Mouse (Mus musculus) c-Kit-positive CD71-positive TER-119-negative erythroid progenitor cells, embryonic 14.5 days (primary cell): ENCODE measurements around the gene Mfap3l.
"Not testable (repeated sequence)": the region's sequence is repeated elsewhere in the genome, so short reads cannot be mapped to it uniquely, and the experiment has no call there.

Experiments used
- DNase-seq: peaks from one replicate; pipeline ENCODE4 v3.0.0-alpha.2; 2013; ENCODE audit warnings: low read depth

Mfap3l gene

DNA sequence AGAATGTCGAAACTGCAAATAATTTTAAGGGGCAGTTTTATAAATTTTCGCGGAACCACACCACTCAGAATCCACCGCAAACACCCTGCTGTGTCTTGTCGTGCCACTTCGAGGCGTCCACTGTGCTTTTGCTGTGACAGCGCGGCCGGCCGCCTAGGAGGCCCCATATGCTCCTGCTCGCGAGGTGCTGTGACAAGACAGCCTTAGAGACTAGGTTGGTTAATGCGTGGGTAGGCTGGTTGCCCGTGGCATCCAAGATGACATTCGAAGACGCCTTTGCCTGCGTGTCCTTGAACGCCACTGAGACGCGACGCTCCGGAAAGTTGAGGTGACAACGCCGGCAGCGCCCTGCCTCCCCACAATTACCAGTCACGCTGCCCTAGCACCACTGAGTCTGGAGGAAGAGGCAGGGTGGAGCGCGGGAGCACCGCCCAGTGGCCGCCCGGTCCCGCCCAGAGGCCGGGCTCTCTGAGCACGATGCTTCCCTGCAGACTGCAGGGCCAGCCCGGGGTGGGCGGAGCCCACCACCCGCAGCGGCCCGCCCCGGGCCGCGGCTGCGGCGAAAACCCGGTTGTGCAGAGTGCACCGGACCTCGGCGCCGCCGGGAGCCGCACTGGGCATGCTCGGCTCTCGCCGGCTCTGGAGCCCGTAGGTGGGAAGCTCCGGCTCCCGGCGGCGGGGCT lies at the start of gene Mfap3l:
Gene Mfap3l (plus strand): TSS at position 578 of the 683 bp plus-strand sequence.
- DNase-seq = peak; percentile 74

DNA sequence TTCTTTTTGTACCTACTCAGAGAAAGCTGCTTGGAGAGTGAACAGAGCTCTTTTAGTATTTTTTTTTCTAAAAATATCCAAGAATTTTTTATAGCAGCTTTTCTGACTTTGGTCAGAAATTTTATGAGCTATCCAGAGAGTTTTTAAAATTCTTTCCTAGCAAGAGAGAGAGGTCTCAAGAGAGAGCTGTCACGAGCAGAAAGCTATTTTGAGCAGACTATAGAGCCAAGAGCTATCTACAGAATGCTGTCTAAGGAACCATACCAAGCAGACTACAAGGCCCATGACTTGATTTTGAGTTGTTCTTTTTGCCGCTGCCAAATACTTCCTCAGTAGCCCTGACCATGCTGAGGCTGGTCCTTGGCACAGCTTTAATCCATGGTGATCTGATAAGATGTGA lies 49.3 kb upstream of the Mfap3l start:
- no peak for DNase-seq

DNA sequence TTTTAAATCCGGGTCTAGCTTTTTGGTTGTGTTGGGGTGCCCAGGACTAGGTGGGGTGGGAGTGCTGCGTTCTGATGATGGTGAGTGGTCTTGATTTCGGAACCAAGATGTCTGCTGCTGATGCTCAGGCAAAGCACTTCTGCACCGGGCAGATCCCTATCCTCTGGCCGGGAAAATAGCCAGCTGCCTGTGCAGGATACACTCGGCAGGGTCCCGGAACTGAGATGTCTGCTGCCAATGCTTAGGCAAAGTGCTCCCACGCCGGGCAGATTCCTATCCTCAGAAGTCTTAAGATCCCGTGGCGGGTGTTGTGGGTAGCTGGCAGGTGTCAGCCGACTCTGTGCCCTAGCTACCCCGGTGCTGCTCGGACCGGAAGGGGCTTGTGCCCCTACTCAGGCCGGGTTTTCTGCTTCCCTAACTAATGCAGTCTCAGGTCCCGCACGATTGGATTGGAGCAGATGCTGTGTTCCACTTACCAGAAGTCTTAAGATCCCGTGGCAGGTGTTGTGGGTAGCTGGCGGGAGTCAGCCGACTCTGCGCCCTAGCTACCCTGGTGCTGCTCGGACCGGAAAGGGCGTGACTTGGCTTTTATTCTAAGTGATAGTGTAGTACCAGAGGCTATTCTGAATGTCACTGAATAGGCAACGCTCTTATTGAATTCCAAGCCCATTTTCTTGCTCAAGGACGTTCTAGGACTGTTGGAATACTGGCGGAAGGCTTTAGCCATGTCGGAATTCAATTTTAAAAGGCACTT lies 41.1 kb upstream of the Mfap3l start:
- DNase-seq = not testable (repeated sequence)

DNA sequence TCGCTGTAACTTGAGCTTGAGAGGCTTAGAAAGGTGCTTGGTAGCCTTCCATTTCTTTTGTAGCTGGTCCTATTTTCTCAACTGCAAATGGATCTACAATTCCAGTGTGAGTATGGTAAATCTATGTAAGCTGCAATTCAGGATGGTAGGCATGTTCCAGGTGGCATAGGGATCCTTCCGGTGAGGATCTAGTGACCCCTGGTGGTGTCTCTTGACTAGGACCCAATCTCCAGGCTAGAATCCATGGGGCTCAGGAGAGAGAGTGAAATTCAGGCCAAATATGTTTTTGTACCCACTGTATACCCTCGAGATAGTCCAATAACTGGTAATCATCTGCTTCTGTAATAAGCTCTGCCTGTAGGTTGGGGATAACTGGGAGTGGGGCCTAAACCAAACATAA lies 37.9 kb upstream of the Mfap3l start:
- DNase-seq = no peak

DNA sequence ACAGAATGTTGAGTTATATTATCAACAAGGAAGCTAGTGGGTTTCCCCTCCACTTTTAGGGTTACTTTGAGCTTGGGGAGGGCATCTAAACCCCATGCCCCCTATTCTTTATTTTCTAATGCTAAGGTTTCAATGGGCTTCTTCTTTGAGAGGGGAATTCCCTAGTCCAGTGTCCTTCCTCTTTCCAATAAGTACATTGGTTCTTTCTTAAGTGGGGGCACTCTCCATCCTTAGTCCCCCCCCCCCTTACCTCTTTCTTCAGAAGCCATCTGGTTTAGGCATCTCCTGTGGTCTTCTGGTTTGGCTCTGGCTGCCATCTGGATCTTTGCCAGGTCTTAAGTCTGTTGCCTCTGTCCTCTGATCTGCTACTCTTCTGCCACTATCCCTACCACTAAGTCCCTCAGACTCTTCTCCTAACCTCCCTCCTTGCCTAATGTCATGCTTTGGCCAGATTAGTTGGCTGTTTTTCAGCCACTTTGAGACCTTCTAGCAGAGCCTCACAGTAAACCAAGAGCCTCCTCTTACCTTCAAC lies 21.0 kb upstream of the Mfap3l start:
- DNase-seq = no peak

DNA sequence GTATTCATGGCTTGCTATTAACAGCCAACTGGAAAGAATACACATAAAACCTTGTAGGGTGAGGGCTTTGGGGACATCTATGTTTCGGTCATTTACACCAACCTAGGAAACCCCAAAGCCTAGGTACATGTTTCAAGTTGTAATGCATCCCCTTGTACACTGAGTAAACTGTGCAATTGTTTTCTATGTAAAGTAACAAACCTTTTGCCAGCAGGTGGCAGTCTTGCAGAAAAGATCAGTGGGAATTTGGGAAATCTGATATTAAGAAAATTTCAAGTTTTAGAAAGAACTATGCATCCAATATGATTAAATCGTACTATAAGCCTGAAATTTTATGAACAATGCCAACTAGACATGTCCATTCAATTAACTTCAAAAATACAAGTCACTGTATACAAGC lies 15.7 kb upstream of the Mfap3l start:
- DNase-seq = no peak

DNA sequence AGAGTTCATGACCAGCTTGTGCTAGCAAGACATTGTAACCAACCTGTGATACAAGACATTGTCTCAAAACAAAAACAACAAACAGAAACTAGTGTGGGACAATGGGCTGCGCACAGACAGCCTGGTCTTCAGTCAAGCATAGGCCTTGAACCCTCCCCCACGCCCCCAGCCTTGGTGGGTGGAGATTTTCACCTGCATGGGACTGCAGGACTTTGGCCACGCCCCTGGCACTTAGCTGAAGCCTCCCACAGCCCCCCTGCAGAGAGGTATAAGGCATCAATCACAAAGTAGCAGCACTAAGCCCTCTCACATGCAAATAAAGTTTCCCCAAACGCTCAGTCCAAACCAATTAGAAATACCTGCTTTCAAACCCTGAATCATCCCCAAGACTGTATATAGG lies 11.1 kb upstream of the Mfap3l start:
- no peak for DNase-seq

DNA sequence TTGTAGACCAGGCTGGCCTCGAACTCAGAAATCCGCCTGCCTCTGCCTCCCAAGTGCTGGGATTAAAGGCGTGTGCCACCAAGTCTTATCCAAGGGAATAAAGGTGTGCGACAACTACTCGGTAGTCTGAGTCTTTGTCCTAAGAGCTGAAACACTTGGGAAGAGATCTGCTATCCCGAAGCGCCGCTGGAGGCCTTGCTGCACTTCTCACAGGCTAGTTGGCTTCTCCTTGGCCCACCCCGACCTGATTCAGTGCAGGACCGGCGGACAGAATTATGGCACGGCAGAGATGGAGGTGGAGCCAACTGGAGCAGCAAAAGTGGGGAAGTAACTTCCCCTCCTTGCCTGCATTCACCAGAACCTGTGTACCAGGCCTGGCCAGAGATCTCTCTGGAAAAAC lies 10.6 kb upstream of the Mfap3l start:
- DNase-seq = no peak

DNA sequence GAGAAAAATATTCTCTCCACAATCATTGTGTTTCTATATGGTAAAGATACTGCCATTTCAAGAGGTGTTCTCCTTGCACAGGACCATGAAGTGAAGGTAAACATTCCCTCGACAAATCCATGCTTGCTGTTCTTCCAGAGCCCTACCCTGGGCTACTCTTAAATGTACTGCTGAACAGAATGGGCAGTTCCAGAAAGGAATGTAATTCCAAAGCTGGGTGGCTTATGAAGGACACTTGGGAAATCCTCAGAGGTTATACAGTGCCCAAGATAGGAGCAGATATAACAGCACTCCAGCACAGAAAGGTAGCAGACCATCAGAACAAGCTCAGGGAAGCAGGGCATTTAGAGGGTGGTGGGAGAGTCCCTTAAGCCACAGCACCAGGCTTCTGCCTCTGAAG lies 9.2 kb upstream of the Mfap3l start:
- no peak for DNase-seq

DNA sequence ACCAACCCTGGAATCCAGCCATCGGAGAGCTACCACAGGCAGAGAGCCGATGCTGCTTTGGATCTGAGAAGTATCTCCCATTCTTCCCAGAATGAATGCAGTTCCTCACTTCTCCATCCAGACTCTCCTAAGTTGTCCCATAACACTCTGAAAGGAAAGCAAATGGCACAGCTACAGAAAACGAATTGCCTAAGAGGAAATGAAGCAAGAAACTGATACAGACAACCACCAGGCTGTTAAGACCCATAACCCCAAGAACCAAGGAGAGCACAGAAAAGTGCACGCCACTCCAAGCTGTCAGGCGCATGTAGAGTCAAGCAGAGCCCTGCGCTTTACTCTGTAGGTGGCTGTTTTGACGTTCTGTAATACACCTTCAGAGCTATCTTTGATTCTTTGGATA lies 7.9 kb upstream of the Mfap3l start:
- DNase-seq = no peak

DNA sequence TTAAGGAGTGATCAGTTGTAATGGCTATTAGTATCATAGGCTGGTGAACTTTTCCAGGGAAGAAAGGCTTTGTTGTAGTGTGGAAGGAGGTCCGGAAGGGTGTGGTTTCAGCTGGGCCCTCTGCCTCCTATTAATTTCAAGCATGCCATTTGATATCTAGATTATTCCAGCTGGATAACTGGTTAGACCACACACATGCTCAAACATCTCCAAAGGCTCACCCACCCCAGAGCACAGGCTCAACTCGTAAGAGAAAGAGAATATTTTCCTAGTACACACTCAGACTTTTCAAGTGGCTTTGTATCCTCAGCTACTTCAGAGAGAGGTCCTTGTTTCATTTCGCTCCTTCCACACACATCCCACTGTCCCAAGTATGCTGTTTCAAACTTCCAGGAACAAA lies 4.7 kb upstream of the Mfap3l start:
- no peak for DNase-seq

DNA sequence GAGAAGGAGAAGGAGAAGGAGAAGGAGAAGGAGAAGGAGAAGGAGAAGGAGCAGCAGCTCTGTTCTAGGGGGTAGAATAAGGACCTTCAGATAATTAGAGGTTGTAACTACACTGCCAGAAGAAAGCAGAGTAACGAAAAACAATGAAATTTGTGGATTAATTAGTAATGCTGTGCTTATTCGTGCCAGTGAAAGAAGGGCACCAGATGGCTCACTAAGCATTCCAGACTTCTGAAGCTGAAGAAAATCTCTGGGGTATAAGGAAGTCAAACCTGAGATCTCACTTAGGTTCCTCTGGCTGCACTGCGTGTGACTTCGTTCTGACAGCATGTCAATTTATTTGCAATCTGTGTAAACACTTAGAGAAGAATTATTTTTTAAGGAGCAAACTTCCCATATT lies 3.6 kb upstream of the Mfap3l start:
- DNase-seq = no peak

DNA sequence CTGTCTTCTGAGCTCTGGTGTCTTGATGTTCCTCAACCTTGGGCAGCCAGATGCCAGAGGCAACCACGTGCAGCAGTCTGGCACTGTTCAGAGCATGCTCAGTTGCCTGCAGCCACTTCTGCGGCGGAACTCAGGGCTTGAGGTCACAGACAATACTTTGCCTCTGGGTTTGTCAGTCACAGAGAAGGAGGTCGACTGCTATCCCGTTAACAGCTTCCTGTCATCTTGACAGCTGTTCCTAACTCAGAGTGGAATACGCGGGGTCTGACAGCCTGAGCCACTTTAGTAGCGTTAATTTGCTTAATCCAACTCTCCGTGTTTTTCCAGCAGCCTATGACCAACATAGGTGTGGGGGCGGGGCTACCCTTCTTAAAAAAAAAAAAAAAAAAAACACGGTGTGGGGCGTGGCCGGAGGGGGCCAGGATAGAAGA lies 1.1 kb upstream of the Mfap3l start:
- DNase-seq = no peak

DNA sequence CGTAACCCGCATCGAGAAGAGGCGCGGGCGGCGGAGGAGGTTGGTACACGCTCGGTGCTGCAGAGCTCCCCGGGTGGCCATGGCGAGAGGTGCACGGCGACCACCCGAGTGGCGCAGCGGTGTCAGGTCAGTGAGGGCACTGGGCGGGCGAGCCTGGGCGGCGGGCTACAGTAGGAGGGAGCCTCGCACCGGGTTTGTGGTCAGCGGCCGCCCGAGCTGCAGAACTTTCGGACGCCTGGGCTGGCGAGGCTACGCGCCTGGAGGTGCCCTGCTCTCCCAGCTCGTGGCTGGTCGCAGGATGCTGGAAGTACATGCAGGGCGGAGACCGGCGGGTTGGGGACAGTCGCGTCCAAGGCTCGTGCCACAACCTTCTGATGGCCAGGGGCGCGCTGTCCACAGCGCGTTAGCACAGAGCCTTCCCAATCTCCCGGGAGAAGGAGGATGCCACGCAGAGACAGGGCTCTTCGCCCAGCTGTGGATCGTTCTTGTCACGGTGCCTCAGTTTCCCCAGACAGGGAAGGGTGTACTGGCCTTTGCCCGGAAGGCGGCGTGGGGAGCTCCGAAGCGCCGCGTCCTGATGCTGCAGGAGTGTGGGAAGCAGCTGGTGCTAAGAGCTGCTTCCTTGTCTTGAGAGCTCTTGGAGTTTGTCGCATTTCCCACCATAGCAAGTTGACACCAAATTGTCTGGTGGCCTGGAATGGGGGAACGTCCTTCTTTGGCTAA lies 467 bp downstream of the Mfap3l start:
- DNase-seq = no peak

DNA sequence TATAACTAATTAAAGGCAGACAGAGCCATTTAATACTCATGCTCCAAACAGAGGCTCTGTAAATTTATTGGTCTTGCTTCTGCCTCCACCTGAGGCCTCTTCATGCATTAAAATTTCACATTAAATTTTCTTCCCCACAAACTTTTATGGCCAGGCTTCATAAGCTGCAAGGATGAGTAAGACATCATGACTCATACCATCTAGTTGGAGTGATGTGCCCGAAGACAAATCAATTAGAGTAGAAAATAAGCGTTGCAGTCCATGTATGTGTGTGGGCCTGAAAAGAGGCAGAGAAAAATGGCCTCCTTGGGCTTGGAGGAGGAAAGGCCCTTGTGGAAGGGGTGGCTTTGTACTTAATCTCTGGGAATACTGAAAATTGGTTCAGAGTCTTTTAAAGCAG lies 2.3 kb downstream of the Mfap3l start:
- no peak for DNase-seq

DNA sequence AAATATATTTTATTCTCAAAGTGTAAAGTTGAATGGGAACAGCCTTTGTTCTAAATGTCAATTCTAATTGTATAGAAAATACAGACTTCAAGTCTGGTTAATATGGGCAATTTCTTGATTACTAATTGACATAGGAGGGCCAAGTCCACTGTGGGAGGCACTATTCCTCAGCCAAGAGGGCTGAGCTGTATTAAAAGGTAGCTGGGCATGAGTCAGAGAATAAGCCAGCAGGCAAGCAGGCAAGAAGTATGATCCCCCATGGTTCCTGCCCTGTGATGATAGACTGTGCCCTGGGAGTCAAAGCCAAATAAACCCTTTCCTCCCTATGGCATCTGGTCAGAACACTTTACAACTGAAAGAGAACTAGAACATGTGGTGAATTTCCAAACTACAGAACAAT lies 3.2 kb downstream of the Mfap3l start:
- no peak for DNase-seq

DNA sequence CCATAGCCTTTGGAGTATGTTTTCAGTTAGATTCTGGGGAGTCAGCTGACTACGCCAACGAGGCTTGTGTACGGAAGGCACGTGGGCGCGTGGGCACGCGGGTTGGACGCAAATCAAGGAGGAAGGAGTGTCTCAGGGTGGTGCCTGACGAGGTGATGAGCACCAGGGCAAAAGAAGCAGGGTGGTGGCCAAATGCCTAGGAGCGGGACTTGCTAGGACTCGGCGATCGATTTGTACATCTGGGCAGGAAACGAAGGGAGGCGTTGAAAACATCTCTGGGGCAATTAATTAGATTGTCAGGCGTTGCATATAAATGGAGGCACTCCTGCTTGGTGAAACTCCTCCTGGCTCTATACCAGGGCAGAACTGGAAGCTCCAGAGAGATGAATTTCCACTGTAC lies 7.4 kb downstream of the Mfap3l start:
- no peak for DNase-seq

DNA sequence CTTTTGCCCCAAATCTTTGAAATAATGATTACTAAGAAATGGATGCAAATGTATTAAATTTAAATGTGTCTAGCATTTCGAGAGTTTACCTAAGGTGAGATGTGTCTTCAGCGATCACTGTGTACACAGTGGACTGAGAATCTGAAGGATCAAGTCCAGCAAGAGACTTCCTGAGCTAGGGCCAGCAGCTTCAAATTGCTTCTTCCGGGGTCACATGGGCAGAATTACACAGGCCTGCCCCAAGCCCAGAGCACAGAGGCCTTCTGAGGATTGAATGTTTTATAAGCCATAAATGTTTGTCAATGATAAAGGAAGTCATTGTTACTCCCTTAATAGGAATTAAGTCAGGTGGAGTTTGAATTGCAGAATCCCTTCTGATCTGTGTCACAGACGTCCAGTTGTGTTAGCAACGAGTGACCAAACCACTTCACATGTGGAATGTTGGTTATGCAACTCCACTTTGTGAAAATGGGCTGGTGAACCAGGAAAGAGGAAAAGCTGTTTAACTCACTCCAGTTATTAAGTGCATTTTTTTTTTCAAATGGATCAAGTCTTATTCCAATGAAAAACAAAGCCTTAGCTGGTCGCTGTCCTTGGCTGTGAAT lies 10.9 kb downstream of the Mfap3l start:
- DNase-seq = no peak

DNA sequence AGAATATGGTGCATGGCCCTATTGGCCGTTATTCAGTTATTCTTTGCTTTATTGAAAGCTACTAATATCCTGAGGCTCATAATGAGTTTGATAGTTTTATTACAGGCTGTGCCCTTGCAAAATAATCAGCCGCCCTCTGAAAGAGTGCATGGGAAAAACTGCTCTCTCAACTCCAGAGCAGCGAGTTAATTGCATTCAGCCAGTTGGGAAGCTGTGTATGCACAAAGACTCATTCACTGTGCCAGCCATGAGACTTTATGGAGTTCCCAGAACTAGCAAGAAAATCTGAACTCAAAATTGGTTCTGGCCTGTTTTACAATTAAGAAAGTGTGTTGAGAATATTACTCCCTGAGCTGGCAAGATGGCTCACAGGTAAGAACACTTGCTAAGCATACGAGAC lies 12.5 kb downstream of the Mfap3l start:
- DNase-seq = no peak

DNA sequence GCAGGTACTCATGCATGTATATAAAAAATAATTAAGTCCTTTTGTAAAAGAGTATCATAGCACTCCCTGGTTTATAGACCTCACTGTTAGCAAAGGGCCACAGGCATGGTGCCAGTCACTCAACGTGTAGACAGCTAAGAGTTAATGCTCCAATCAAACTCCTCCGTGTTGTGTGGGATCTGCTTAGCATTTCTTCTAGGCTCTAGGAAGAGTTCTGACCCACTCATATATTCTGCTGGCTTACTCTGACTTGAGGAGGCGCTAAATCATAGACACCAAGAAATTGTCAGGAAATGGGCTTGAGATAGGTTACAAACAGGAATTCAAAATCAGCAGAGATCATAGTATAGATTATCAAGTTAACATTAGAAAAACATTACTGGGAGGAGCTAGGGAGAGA lies 13.3 kb downstream of the Mfap3l start:
- DNase-seq = no peak

DNA sequence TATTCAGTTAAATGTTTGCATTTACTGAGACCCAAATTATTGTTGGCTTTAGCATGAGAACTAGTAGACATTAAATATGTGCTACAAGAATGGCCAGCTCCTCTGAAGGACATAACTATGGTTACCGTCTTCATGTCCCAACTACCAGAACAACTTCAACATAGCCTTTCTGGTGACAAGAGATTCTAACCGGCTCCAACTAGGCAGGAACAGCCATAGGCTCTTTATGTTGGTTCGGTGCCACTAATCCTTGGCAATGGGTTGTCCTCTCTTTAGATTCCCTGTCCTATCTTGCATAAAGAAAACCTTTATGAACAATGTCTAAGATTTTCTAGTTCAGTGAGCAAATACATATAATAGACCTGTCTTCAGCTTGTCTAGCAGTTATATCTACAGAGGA lies 14.7 kb downstream of the Mfap3l start:
- no peak for DNase-seq

DNA sequence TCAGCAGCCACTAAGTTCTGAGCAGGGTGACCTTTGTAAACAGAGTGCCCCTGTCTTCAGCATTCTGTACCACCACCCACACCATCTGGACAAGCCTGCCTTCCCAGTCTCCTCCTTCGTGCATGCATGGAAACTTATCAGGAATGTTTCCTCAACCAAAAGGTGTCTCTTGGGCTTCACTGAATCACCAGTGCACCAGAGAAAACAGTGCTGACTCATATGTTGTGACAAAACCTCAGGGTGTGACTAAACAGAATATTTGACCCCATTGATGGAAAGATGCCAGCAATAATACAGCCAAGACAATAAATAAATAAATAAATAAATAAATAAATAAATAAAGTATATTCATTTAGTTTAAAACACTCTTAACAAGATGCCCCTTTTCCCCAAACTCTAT lies 16.5 kb downstream of the Mfap3l start:
- DNase-seq = no peak

DNA sequence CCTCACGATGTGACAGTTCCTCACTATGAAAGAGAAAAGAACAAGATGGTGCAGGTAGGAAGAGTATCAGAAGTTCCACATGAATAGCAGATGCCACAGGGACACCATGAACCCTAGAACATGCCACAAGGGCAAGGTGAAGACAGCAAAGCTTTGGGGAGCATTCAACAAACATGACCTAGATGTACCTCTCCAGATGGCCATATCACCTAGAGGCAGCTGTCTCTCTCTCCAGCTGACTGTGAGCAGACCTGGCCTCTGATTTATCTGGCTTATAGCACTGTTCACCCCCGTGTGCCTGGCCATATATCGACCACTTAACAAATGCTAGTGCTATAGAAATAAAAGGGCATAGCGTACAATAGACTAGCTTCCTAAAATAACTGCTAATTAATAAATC lies 17.5 kb downstream of the Mfap3l start:
- DNase-seq = no peak
